Mouse (Mus musculus) kidney, adult 9 months (tissue): Measurements from ENCODE around the gene Mapk8ip3.
A peak's percentile ranks its signal among the peaks of the same experiment; 100 is the strongest.
"Not testable (repeated sequence)": the region's sequence is repeated elsewhere in the genome, so short reads cannot be mapped to it uniquely, and the experiment has no call there.

ENCODE experiments used
- DNase-seq: peaks from one replicate; pipeline ENCODE4 v3.0.0; 2022

Gene Mapk8ip3

GRCm38 (mm10) chr17:24936259-24937237 lies at the start of gene Mapk8ip3:
TSS of gene Mapk8ip3 (minus strand) at chr17:24936977.
- DNase-seq = peak; percentile 96

GRCm38 (mm10) chr17:24960852-24961715 lies 24.3 kb upstream of the Mapk8ip3 start:
- no peak for DNase-seq

- peak; percentile 99 for DNase-seq
Measured at GRCm38 (mm10) chr17:24960135-24960851, 23.5 kb upstream of the Mapk8ip3 start, which contains the start of gene Jpt2. TSS of gene Jpt2 (minus strand) at chr17:24960689.

- no peak for DNase-seq
Measured at GRCm38 (mm10) chr17:24959371-24959770, 22.6 kb upstream of the Mapk8ip3 start.

GRCm38 (mm10) chr17:24953291-24953690 lies 16.5 kb upstream of the Mapk8ip3 start:
- peak; percentile 93 for DNase-seq

GRCm38 (mm10) chr17:24950671-24951070 lies 13.9 kb upstream of the Mapk8ip3 start:
- DNase-seq = no peak

GRCm38 (mm10) chr17:24948204-24948603 lies 11.4 kb upstream of the Mapk8ip3 start:
- DNase-seq = no peak

GRCm38 (mm10) chr17:24943589-24943988 lies 6.8 kb upstream of the Mapk8ip3 start:
- DNase-seq = not testable (repeated sequence)

- DNase-seq = no peak
Measured at GRCm38 (mm10) chr17:24943036-24943435, 6.3 kb upstream of the Mapk8ip3 start.

GRCm38 (mm10) chr17:24942453-24942852 lies 5.7 kb upstream of the Mapk8ip3 start:
- peak; percentile 75 for DNase-seq

GRCm38 (mm10) chr17:24937266-24937665 lies 489 bp upstream of the Mapk8ip3 start:
- DNase-seq = no peak

- no peak for DNase-seq
Measured at GRCm38 (mm10) chr17:24935666-24936065, 1.1 kb downstream of the Mapk8ip3 start.

GRCm38 (mm10) chr17:24934926-24935325 lies 1.9 kb downstream of the Mapk8ip3 start:
- no peak for DNase-seq

- DNase-seq = no peak
Measured at GRCm38 (mm10) chr17:24933163-24933562, 3.6 kb downstream of the Mapk8ip3 start.

GRCm38 (mm10) chr17:24932431-24932830 lies 4.3 kb downstream of the Mapk8ip3 start:
- peak; percentile 54 for DNase-seq

GRCm38 (mm10) chr17:24929506-24929905 lies 7.3 kb downstream of the Mapk8ip3 start:
- DNase-seq = no peak

GRCm38 (mm10) chr17:24923246-24923645 lies 13.5 kb downstream of the Mapk8ip3 start:
- DNase-seq = no peak

- no peak for DNase-seq
Measured at GRCm38 (mm10) chr17:24913984-24914383, 22.8 kb downstream of the Mapk8ip3 start.

GRCm38 (mm10) chr17:24907591-24907990 lies 29.2 kb downstream of the Mapk8ip3 start:
- DNase-seq = no peak

- DNase-seq = no peak
Measured at GRCm38 (mm10) chr17:24903767-24904166, 33.0 kb downstream of the Mapk8ip3 start.

- DNase-seq = peak; percentile 50
Measured at GRCm38 (mm10) chr17:24902671-24903474, 33.9 kb downstream of the Mapk8ip3 start.

GRCm38 (mm10) chr17:24902124-24902523 lies 34.7 kb downstream of the Mapk8ip3 start:
- no peak for DNase-seq
